ENCODE assay signal across 8 mouse cellular contexts in genomic region chr13:64152241-64152669, GRCm38 (mm10). TPM values are rescaled to one million over a fixed set of nuclear protein-coding genes. Genes with fewer than 3 reads are reported as not detected.
A peak's percentile ranks its signal among the peaks of the same experiment; 100 is the strongest.
DNase-seq lines count a peak whose midpoint lies in the region; ATAC-seq lines count a peak whose summit lies in the region.

No protein-coding gene starts in this region.

- no peaks in the 10 kb centered on the region for H3K36me3 ChIP-seq in hindbrain, embryonic 13.5 days
- H3K36me3 ChIP-seq in macrophage (ENCODE audit: inconsistent target) = no peaks in the 10 kb centered on the region

- 0 out of 2 replicates have a peak, but pooled peaks cover 3% of the 10 kb centered on the region for H3K27me3 ChIP-seq in hindbrain, embryonic 13.5 days

- peaks cover 10% of the 10 kb centered on the region for H3K4me1 ChIP-seq in hindbrain, embryonic 13.5 days (replicated peaks)

- H3K4me3 ChIP-seq in hindbrain, embryonic 13.5 days = peak overlapping the region; percentile 86
- peak overlapping the region; percentile 91 for H3K4me3 ChIP-seq in macrophage (ENCODE audit: inconsistent target)

- peak overlapping the region; percentile 80 for H3K9ac ChIP-seq in hindbrain, embryonic 13.5 days

- H3K27ac ChIP-seq in hindbrain, embryonic 13.5 days = peak overlapping the region; percentile 83
- peak overlapping the region; percentile 82 for H3K27ac ChIP-seq in macrophage

- WGBS in hindbrain, embryonic 13.5 days = 0% methylated on average over 42 of the region's 42 CpGs
- under 1% methylated on average over 37 of the region's 42 CpGs for WGBS in macrophage (ENCODE audit: missing documents)

- H3K4me2 ChIP-seq in hindbrain, embryonic 13.5 days = peak overlapping the region; percentile 89

- peaks cover 50% of the 10 kb centered on the region for H3K79me2 ChIP-seq in macrophage (ENCODE audit: inconsistent target)

- peak; percentile 88 for DNase-seq in NIH3T3 (ENCODE audit: low read depth)
- peak; percentile 91 for DNase-seq in cerebellum, adult 9-11 months
- peak; percentile 71 to 72 for DNase-seq in frontal cortex, postnatal 14 days (ENCODE audit: low spot score in 2 of 2)
- DNase-seq in left cerebral cortex, adult 18-20 months (ENCODE audit: low spot score in 2 of 2) = peak; percentile 80 to 81
- DNase-seq in retina, postnatal 7 days (ENCODE audit: low read depth, low spot score) = peak; percentile 67
- DNase-seq in urinary bladder, adult 2 months (ENCODE audit: low spot score) = peak; percentile 82

- peak; percentile 55 for ATAC-seq in hindbrain, embryonic 13.5 days (ENCODE audit: low FRiP score)

- no peaks in the 10 kb centered on the region for H3K9me3 ChIP-seq in hindbrain, embryonic 13.5 days

RNA-seq across cellular contexts. Expression of gene Zfp367, which starts 0.7 kb away (rescaled TPM):
- 5.7 and 6.6 TPM in 2 replicates for polyA plus RNA-seq in hindbrain, embryonic 13.5 days (2015; fragmentation: Nextera tagmentation; extraction: Ambion mirVana)
- 10 to 100 TPM; 26.6 to 33.5 TPM for total RNA-seq in left cerebral cortex, adult 18-20 months (2021)
- total RNA-seq in macrophage (2018; cell fraction: chromatin; rRNA removed) = 10 to 100 TPM; 14.5 to 51.9 (median 26.2) TPM
- 10 to 100 TPM in 23 of 26 experiments, 1 to 10 TPM in 3; 7.6 to 23.1 (median 12.6) TPM for total RNA-seq in macrophage (2018; cell fraction: cytosol; rRNA removed)
- 10 to 100 TPM; 12.4 to 54.1 (median 24.3) TPM for total RNA-seq in macrophage (2018; cell fraction: nucleus; rRNA removed)
- 11.3 to 21.4 TPM (median 14.7 TPM) in 3 replicates for polyA plus RNA-seq in macrophage (2018)
- polyA plus RNA-seq in urinary bladder, adult 2 months (2012; rRNA removed) = 30.0 and 38.1 TPM in 2 replicates

RNA-seq across cellular contexts. Expression of gene Habp4, which starts 9.4 kb away (rescaled TPM):
- 28.9 and 29.9 TPM in 2 replicates for polyA plus RNA-seq in hindbrain, embryonic 13.5 days (2015; fragmentation: Nextera tagmentation; extraction: Ambion mirVana)
- 100 to 1,000 TPM; 216 to 221 TPM for total RNA-seq in left cerebral cortex, adult 18-20 months (2021)
- 10 to 100 TPM in 18 of 26 experiments, 1 to 10 TPM in 8; 1.9 to 22.9 (median 12.7) TPM for total RNA-seq in macrophage (2018; cell fraction: chromatin; rRNA removed)
- 10 to 100 TPM in 21 of 26 experiments, 1 to 10 TPM in 5; 7.7 to 17.7 (median 12.1) TPM for total RNA-seq in macrophage (2018; cell fraction: cytosol; rRNA removed)
- 10 to 100 TPM in 18 of 26 experiments, 1 to 10 TPM in 8; 3.4 to 27.7 (median 14.7) TPM for total RNA-seq in macrophage (2018; cell fraction: nucleus; rRNA removed)
- polyA plus RNA-seq in macrophage (2018) = 11.3 to 21.1 TPM (median 14.9 TPM) in 3 replicates
- 37.5 and 41.9 TPM in 2 replicates for polyA plus RNA-seq in urinary bladder, adult 2 months (2012; rRNA removed)

RNA-seq across cellular contexts. Expression of gene Slc35d2, which starts 23.1 kb away (rescaled TPM):
- 2.5 and 3.1 TPM in 2 replicates for polyA plus RNA-seq in hindbrain, embryonic 13.5 days (2015; fragmentation: Nextera tagmentation; extraction: Ambion mirVana)
- 1 to 10 TPM in 1 of 2 experiments, under 1 TPM in 1; 0.77 to 1.3 TPM for total RNA-seq in left cerebral cortex, adult 18-20 months (2021)
- 10 to 100 TPM in 18 of 26 experiments, 1 to 10 TPM in 8; 1.7 to 31.8 (median 18.3) TPM for total RNA-seq in macrophage (2018; cell fraction: chromatin; rRNA removed)
- total RNA-seq in macrophage (2018; cell fraction: cytosol; rRNA removed) = 10 to 100 TPM in 20 of 26 experiments, 1 to 10 TPM in 6; 8.1 to 14.3 (median 11.7) TPM
- 10 to 100 TPM in 19 of 26 experiments, 1 to 10 TPM in 7; 3.6 to 38.5 (median 15.2) TPM for total RNA-seq in macrophage (2018; cell fraction: nucleus; rRNA removed)
- polyA plus RNA-seq in macrophage (2018) = 9.8 to 12.2 TPM (median 10.3 TPM) in 3 replicates
- polyA plus RNA-seq in urinary bladder, adult 2 months (2012; rRNA removed) = 13.8 and 16.4 TPM in 2 replicates

Comparison
In these comparisons a context has a peak if more than half of its experiments do, and no peak if none do; other contexts are left out.
1. Peak in every context shown above with its lines: DNase-seq, ATAC-seq, H3K4me3 ChIP-seq and H3K27ac ChIP-seq.